12 mouse cellular contexts compared by ENCODE assay signal in the genomic region with DNA sequence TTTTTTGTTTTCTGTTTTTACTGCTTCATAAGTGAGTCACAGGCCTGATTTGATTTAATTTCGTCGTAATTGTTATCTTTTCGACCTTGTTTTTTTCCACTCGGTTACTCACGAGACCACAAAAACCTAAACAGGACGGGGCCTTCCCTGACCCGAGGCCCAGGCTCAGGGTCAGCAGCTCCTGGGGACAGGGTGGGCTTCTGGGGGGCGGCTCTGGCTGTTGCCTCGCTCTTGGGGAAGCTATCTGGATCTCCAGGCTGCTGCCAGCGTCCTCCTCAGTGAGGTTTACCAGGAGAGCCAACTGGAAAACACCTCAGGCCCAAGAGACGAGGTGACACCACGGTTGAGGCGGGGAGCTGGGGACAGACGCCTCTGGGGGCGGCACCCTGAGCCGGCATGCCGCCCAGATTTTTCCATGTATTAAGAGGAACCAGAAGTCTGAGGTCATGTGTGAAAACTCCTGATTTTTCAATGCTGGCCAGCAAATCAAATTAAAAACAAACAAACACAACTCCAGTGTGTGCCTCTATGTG.
DNase-seq lines count a peak whose midpoint lies in the region; ATAC-seq and TF ChIP-seq lines count a peak whose summit lies in the region.
"Had no signal": no experiment of that assay in that cellular context is flagged by ENCODE, and none has a peak within 500 bp of the region (broad histone marks: within the 10 kb centered on the region; RNA-seq: fewer than 3 reads in every experiment).

No protein-coding gene starts in this region.

- no peak for ATAC-seq in lung, postnatal 0 days
- ATAC-seq in liver, postnatal 0 days = no peak

- H3K4me3 ChIP-seq in gastrocnemius, adult 2 months = no peak overlapping the region
- H3K4me3 ChIP-seq in lung, postnatal 0 days (ENCODE audit: low read depth, low read length) = no peak overlapping the region
- no peak overlapping the region for H3K4me3 ChIP-seq in brown adipose tissue, adult 24 weeks (ENCODE audit: insufficient read depth, low read depth, low read length)
- no peak overlapping the region for H3K4me3 ChIP-seq in liver, postnatal 0 days (ENCODE audit: low read depth, low read length)
- H3K4me3 ChIP-seq: embryonic facial prominence, embryonic 12.5 days; hindbrain, embryonic 12.5 days; limb, embryonic 15.5 days had no signal

- intact Hi-C loops in gastrocnemius, adult 2 months (cut with DNase I) = loop anchor here (2.0 kb wide), 2 partner anchors 69 to 87 kb away; no protein-coding TSS in a partner anchor

- TF ChIP-seq CTCF in gastrocnemius, adult 2 months (IDR thresholded peaks at IDR 0.05) = no peak
- TF ChIP-seq CTCF in lung, postnatal 0 days (IDR thresholded peaks at IDR 0.05) = no peak
- no peak for TF ChIP-seq CTCF in liver, postnatal 0 days (IDR thresholded peaks at IDR 0.05; ENCODE audit: low read depth)

- H3K27me3 ChIP-seq in lung, postnatal 0 days (replicated peaks; ENCODE audit: insufficient read depth, low read length) = no peaks in the 10 kb centered on the region
- H3K27me3 ChIP-seq in liver, postnatal 0 days (ENCODE audit: insufficient read depth, low read length) = no peaks in the 10 kb centered on the region
- H3K27me3 ChIP-seq: embryonic facial prominence, embryonic 12.5 days; hindbrain, embryonic 12.5 days; limb, embryonic 15.5 days had no signal

- H3K9me3 ChIP-seq in lung, postnatal 0 days (ENCODE audit: low read length) = no peaks in the 10 kb centered on the region
- no peaks in the 10 kb centered on the region for H3K9me3 ChIP-seq in liver, postnatal 0 days (ENCODE audit: low read length)
- H3K9me3 ChIP-seq: embryonic facial prominence, embryonic 12.5 days; hindbrain, embryonic 12.5 days; limb, embryonic 15.5 days had no signal

- H3K4me1 ChIP-seq in lung, postnatal 0 days (ENCODE audit: insufficient read depth, low read depth, low read length) = peaks cover 19% of the 10 kb centered on the region; the same call in 1 of the 2 replicates
- H3K4me1 ChIP-seq in brown adipose tissue, adult 24 weeks (ENCODE audit: control insufficient read depth, insufficient read depth, insufficient read length, low read length) = peaks cover 28% of the 10 kb centered on the region
- peaks cover 58% of the 10 kb centered on the region for H3K4me1 ChIP-seq in liver, postnatal 0 days (ENCODE audit: insufficient read depth)

- WGBS in lung, postnatal 0 days = 70% methylated on average over 17 of the region's 17 CpGs
- WGBS in liver, postnatal 0 days (ENCODE audit: insufficient replicate concordance) = 65% methylated on average over 17 of the region's 17 CpGs

- no peaks in the 10 kb centered on the region for H3K36me3 ChIP-seq in lung, postnatal 0 days (ENCODE audit: insufficient read depth, low read length)
- no peaks in the 10 kb centered on the region for H3K36me3 ChIP-seq in liver, postnatal 0 days (replicated peaks; ENCODE audit: insufficient read depth, low read length)
- H3K36me3 ChIP-seq: embryonic facial prominence, embryonic 12.5 days; hindbrain, embryonic 12.5 days; limb, embryonic 15.5 days had no signal

- no peak overlapping the region for H3K4me2 ChIP-seq in lung, postnatal 0 days (replicated peaks; ENCODE audit: low read depth, low read length)
- H3K4me2 ChIP-seq in liver, postnatal 0 days (ENCODE audit: low read depth, low read length) = no peak overlapping the region
- H3K4me2 ChIP-seq: embryonic facial prominence, embryonic 12.5 days; hindbrain, embryonic 12.5 days; limb, embryonic 15.5 days had no signal

- H3K9ac ChIP-seq in lung, postnatal 0 days (replicated peaks; ENCODE audit: low read depth) = no peak overlapping the region
- H3K9ac ChIP-seq in liver, postnatal 0 days (replicated peaks) = peak overlapping the region; percentile 16; the same call in 1 of the 2 replicates
- H3K9ac ChIP-seq: embryonic facial prominence, embryonic 12.5 days; hindbrain, embryonic 12.5 days; limb, embryonic 15.5 days had no signal

- no peak for TF ChIP-seq EP300 in lung, postnatal 0 days (IDR thresholded peaks at IDR 0.05)
- TF ChIP-seq EP300 in liver, postnatal 0 days (IDR thresholded peaks at IDR 0.05; ENCODE audit: low read depth) = no peak

- DNase-seq in gastrocnemius, adult 2 months = no peak
- no peak for DNase-seq in gastrocnemius, adult 8-10 months (ENCODE audit: low spot score in 2 of 2)
- peak; percentile 49 for DNase-seq in lung, postnatal 0 days (ENCODE audit: low spot score)
- no peak for DNase-seq in lung, postnatal 25 days (ENCODE audit: low spot score)
- no peak for DNase-seq in liver, postnatal 0 days
- no peak for DNase-seq in embryo, embryonic 11 days
- DNase-seq in natural killer cell, adult 2 months (ENCODE audit: low spot score in 2 of 2) = no peak
- DNase-seq: midbrain, embryonic 14.5 days had no signal

- H3K27ac ChIP-seq in gastrocnemius, adult 2 months = peak overlapping the region; percentile 92
- peak overlapping the region; percentile 29 for H3K27ac ChIP-seq in lung, postnatal 0 days (ENCODE audit: low read length)
- H3K27ac ChIP-seq in brown adipose tissue, adult 24 weeks (replicated peaks; ENCODE audit: low read depth, low read length) = peak overlapping the region; percentile 75
- H3K27ac ChIP-seq in liver, postnatal 0 days (ENCODE audit: low read depth) = peak overlapping the region; percentile 80
- H3K27ac ChIP-seq: embryonic facial prominence, embryonic 12.5 days; hindbrain, embryonic 12.5 days; limb, embryonic 15.5 days had no signal

Comparison
In these comparisons a context has a peak if more than half of its experiments do, and no peak if none do; other contexts are left out.
1. H3K27ac ChIP-seq: peak in every context shown above with its lines; median percentile 92 in gastrocnemius, adult 2 months; 80 in liver, postnatal 0 days; 75 in brown adipose tissue, adult 24 weeks; 29 in lung, postnatal 0 days.